Mouse (Mus musculus) lung, postnatal 0 days (tissue): ENCODE data around the gene Kbtbd12.

Source experiments
- CTCF ChIP-seq: IDR thresholded peaks from 2 replicates; pipeline ENCODE4 v1.5.1; 2016; ENCODE audit warnings: antibody characterized with exemption, mild to moderate bottlenecking
- EP300 ChIP-seq: IDR thresholded peaks from 2 replicates; pipeline ENCODE4 v1.6.1; 2016; ENCODE audit warnings: antibody characterized with exemption, mild to moderate bottlenecking, control low read depth

DNA sequence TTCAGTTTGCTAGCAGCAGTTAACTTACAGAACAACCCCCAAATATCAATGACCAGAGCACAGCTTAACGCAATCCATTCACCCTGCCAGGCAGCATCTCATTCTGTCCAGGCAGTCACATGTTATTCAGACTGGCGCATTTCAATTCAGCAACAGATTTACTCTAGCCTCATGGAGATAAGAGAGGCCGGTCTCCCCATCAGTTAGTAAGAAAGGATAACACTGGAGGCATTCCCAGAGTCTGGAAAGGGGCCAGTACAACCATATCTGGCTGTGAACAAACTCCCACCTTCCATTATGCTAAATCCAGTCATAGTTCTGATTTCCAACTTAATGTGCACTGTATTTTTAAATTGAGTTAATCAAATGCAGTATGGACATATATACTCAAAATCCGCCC is 123.2 kb downstream of the Kbtbd12 start:
- TF ChIP-seq CTCF: no peak
- TF ChIP-seq EP300: no peak
